Mouse (Mus musculus): ENCODE measurements around the gene Krtap19-2. TPM values are rescaled to one million over a fixed set of nuclear protein-coding genes. Genes with fewer than 3 reads are reported as not detected.

The Krtap19-2 gene
- not detected in 2 replicates for polyA plus RNA-seq (2012; rRNA removed; ENCODE audit: low replicate concordance)

DNA sequence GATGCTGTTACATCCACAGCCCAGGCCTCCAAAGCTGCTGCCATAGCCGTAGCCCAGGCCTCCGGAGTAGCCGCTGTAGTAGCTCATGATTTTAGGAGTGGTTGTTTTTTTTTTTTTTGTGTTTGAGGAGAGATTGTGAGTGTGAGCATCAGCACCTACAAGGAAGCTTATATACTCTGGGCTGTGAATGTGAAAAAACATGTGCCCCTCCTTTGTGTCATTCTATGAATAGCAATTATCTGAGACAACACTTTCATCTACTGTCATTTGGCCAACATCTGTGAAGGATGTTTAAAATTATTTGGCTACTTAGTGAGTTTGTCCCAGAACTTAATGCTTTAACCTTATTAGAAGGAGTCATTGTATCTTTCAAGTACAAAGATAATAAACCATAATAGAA lies at the start of gene Krtap19-2:
Krtap19-2 (minus strand) TSS at position 101 of the 400 bp plus-strand sequence.

DNA sequence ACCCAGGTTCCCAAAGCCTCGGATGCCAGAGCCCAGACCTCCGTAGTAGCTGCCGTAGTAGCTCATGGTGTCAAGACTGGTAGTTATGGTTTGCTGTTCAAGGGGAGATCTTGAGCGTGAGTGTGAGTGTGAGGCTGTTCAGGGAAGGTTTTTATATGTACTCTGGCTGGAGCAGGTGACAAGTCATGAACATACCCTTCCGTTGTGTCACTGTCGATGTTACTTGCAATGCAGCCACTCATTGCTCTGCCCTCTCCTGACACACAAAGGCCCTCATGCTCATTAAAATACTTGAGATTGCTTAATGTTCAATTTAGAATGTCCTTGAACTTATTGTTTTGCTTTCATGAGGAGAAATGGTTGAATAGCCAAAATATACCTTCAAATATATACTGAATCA lies 22.3 kb upstream of the Krtap19-2 start, which contains the start of gene Krtap19-5:
Krtap19-5 (minus strand) TSS at position 101 of the 400 bp plus-strand sequence.

GRCm38 (mm10) chr16:88884989-88885388 lies 10.9 kb upstream of the Krtap19-2 start, which contains the start of gene Krtap19-4:
Gene Krtap19-4, minus strand, starts transcription at chr16:88885089.

DNA sequence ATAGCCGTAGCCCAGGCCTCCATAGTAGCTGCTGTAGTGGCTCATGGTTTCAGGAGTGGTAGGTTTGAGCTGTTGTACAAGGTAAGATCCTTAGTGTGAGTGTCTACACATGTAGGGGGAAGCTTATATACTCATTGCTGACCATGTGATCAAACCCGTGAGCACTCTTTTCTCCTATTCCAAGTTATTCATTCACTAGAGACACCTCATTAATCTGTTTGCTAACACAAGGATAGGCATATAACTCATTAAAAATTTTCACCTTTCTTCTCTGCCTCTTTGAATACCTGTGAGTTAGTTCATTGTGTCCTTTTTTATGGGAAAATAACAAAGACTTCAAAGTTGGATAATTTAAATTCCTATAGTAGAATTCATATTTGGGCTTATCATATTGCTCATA lies 3.9 kb upstream of the Krtap19-2 start, which contains the start of gene Krtap19-3:
Krtap19-3 (minus strand) TSS at position 101 of the 400 bp plus-strand sequence.

GRCm38 (mm10) chr16:88869311-88869710 lies 4.8 kb downstream of the Krtap19-2 start, which contains the start of gene Krtap19-1:
Gene Krtap19-1, minus strand, starts transcription at chr16:88869411.

DNA sequence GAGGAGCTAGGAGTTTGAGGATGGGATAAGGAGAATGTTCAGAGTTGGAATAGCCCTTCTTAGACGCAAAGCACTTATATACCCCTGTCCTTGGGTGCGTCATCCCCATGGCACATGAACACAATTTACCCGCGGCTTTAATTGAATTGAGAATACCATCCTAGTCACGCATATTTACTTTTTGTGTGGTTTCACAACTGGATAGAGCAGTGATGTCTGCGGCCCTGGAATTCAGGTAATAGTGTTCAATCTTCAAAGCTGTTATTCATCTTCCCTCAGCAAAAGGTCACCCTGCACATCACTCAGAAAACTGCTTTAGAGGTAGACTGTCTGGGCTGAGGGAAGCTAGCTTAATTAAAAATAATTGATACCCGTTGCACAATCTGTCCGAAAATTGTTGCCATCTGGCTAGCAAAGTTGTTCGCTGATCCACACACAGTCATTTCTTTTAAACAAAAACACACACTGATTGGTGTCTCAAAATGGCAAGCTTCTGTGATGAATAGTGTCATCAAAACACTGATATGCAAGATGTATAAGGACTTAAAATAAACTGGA lies 47.9 kb downstream of the Krtap19-2 start, which contains the start of gene Krtap14:
Krtap14 (minus strand) TSS at position 51 of the 558 bp plus-strand sequence.

Other genes starting within 250 kb of the Krtap19-2 start
- not detected in 2 replicates for gene 2310079G19Rik, start 246.6 kb downstream of the Krtap19-2 start, polyA plus RNA-seq (2012; rRNA removed; ENCODE audit: low replicate concordance)
- not detected in 2 replicates for gene Krtap26-1, start 226.5 kb downstream of the Krtap19-2 start, polyA plus RNA-seq (2012; rRNA removed; ENCODE audit: low replicate concordance)
- gene Krtap27-1, start 202.6 kb downstream of the Krtap19-2 start, polyA plus RNA-seq (2012; rRNA removed; ENCODE audit: low replicate concordance): not detected in 2 replicates
- not detected in 2 replicates for gene 2310061N02Rik, start 166.3 kb downstream of the Krtap19-2 start, polyA plus RNA-seq (2012; rRNA removed; ENCODE audit: low replicate concordance)
- gene Krtap13-1, start 145.4 kb downstream of the Krtap19-2 start, polyA plus RNA-seq (2012; rRNA removed; ENCODE audit: low replicate concordance): not detected in 2 replicates
- gene Krtap13, start 122.6 kb downstream of the Krtap19-2 start, polyA plus RNA-seq (2012; rRNA removed; ENCODE audit: low replicate concordance): not detected in 2 replicates
- not detected in 2 replicates for gene 2310034C09Rik, start 115.4 kb downstream of the Krtap19-2 start, polyA plus RNA-seq (2012; rRNA removed; ENCODE audit: low replicate concordance)
- gene 2310057N15Rik, start 100.1 kb downstream of the Krtap19-2 start, polyA plus RNA-seq (2012; rRNA removed; ENCODE audit: low replicate concordance): not detected in 2 replicates
- gene Gm5965, start 96.4 kb downstream of the Krtap19-2 start, polyA plus RNA-seq (2012; rRNA removed; ENCODE audit: low replicate concordance): not detected in 2 replicates
- not detected in 2 replicates for gene Gm20741, start 62.0 kb downstream of the Krtap19-2 start, polyA plus RNA-seq (2012; rRNA removed; ENCODE audit: low replicate concordance)
- not detected in 2 replicates for gene Krtap15, start 54.1 kb downstream of the Krtap19-2 start, polyA plus RNA-seq (2012; rRNA removed; ENCODE audit: low replicate concordance)
- gene Krtap14, start 48.1 kb downstream of the Krtap19-2 start, polyA plus RNA-seq (2012; rRNA removed; ENCODE audit: low replicate concordance): not detected in 2 replicates
- not detected in 2 replicates for gene Krtap19-1, start 4.9 kb downstream of the Krtap19-2 start, polyA plus RNA-seq (2012; rRNA removed; ENCODE audit: low replicate concordance)
- gene Krtap19-3, start 3.8 kb upstream of the Krtap19-2 start, polyA plus RNA-seq (2012; rRNA removed; ENCODE audit: low replicate concordance): not detected in 2 replicates
- gene Krtap19-4, start 10.8 kb upstream of the Krtap19-2 start, polyA plus RNA-seq (2012; rRNA removed; ENCODE audit: low replicate concordance): not detected in 2 replicates
- gene Krtap19-5, start 22.2 kb upstream of the Krtap19-2 start, polyA plus RNA-seq (2012; rRNA removed; ENCODE audit: low replicate concordance): not detected in 2 replicates
- gene Krtap19-9b, start 58.0 kb upstream of the Krtap19-2 start, polyA plus RNA-seq (2012; rRNA removed; ENCODE audit: low replicate concordance): not detected in 2 replicates
- gene Krtap16-3, start 88.6 kb upstream of the Krtap19-2 start, polyA plus RNA-seq (2012; rRNA removed; ENCODE audit: low replicate concordance): not detected in 2 replicates
- gene Krtap22-2, start 136.5 kb upstream of the Krtap19-2 start, polyA plus RNA-seq (2012; rRNA removed; ENCODE audit: low replicate concordance): not detected in 2 replicates
- not detected in 2 replicates for gene Gm10229, start 141.0 kb upstream of the Krtap19-2 start, polyA plus RNA-seq (2012; rRNA removed; ENCODE audit: low replicate concordance)
- gene Krtap6-1, start 157.4 kb upstream of the Krtap19-2 start, polyA plus RNA-seq (2012; rRNA removed; ENCODE audit: low replicate concordance): not detected in 2 replicates
- gene Gm10228, start 167.2 kb upstream of the Krtap19-2 start, polyA plus RNA-seq (2012; rRNA removed; ENCODE audit: low replicate concordance): not detected in 2 replicates
- not detected in 2 replicates for gene Krtap6-5, start 173.6 kb upstream of the Krtap19-2 start, polyA plus RNA-seq (2012; rRNA removed; ENCODE audit: low replicate concordance)
- gene 1110025L11Rik, start 189.7 kb upstream of the Krtap19-2 start, polyA plus RNA-seq (2012; rRNA removed; ENCODE audit: low replicate concordance): not detected in 2 replicates
- gene Krtap6-3, start 209.7 kb upstream of the Krtap19-2 start, polyA plus RNA-seq (2012; rRNA removed; ENCODE audit: low replicate concordance): not detected in 2 replicates

Measured in mammary gland, adult 2 months (tissue).